Mouse (Mus musculus) left cerebral cortex, postnatal 14 days (tissue): ENCODE results near the gene Hdac9. TPM values are rescaled to one million over a fixed set of nuclear protein-coding genes. Genes with fewer than 3 reads are reported as not detected.
"Not testable (repeated sequence)": the region's sequence is repeated elsewhere in the genome, so short reads cannot be mapped to it uniquely, and the experiment has no call there.

Source experiments
- DNase-seq, 2 experiments: peaks; one replicate each; pipeline ENCODE4 v3.0.0; 2021 to 2022; ENCODE audit warnings: low spot score in 2 of 2, mixed read lengths in 1 of 2
- intact Hi-C: fragments of 180-260 bp; cut with DNase I; formaldehyde crosslinking; loops from one replicate; pipeline ENCODE4 v1.15.1; 2025
- total RNA-seq, 2 experiments: library from RNA; stranded (reverse); gene quantifications; 2 replicates each; pipeline ENCODE4 v1.2.3; 2021

The Hdac9 gene
- total RNA-seq, 2 experiments from 2014 or later: 58.3 to 62.2 TPM

GRCm38 (mm10) chr12:34087292-34087942 lies 829.5 kb downstream of the Hdac9 start:
- DNase-seq: no peak
- intact Hi-C loops: no loop called here

GRCm38 (mm10) chr12:34076981-34077380 lies 839.9 kb downstream of the Hdac9 start:
- intact Hi-C loops: no loop called here
- DNase-seq: no peak

- intact Hi-C loops: no loop called here
Observed at GRCm38 (mm10) chr12:34075805-34076509, 840.9 kb downstream of the Hdac9 start.

GRCm38 (mm10) chr12:34052508-34052907 lies 864.4 kb downstream of the Hdac9 start:
- intact Hi-C loops: no loop called here
- DNase-seq: peak in 1 of 2 experiments; percentile 17

More at GRCm38 (mm10) chr12:34075805-34076509, 840.9 kb downstream of the Hdac9 start:
- no peak for DNase-seq

GRCm38 (mm10) chr12:34052036-34052435 lies 864.9 kb downstream of the Hdac9 start:
- intact Hi-C loops: no loop called here
- no peak for DNase-seq

GRCm38 (mm10) chr12:34051112-34051511 lies 865.8 kb downstream of the Hdac9 start:
- DNase-seq: no peak
- intact Hi-C loops: no loop called here

GRCm38 (mm10) chr12:34040949-34041348 lies 875.9 kb downstream of the Hdac9 start:
- DNase-seq: no peak
- intact Hi-C loops: no loop called here

- DNase-seq: no peak
- intact Hi-C loops: no loop called here
Observed at GRCm38 (mm10) chr12:34040061-34040460, 876.8 kb downstream of the Hdac9 start.

GRCm38 (mm10) chr12:34009796-34010195 lies 907.1 kb downstream of the Hdac9 start:
- intact Hi-C loops: not testable (repeated sequence)

More at GRCm38 (mm10) chr12:34009796-34010195, 907.1 kb downstream of the Hdac9 start:
- not testable (repeated sequence) for DNase-seq

Other genes starting within 250 kb of the Hdac9 start
- not detected for gene Prps1l1, start 67.7 kb upstream of the Hdac9 start, total RNA-seq
- gene Snx13, start 130.1 kb upstream of the Hdac9 start, total RNA-seq: 10 to 100 TPM; 54.4 to 58.4 TPM